Mouse (Mus musculus): ENCODE data around the gene Galnt10. TPM values are rescaled to one million over a fixed set of nuclear protein-coding genes. Genes with fewer than 3 reads are reported as not detected.

Gene Galnt10
- polyA plus RNA-seq, 1 experiment from 2014 or later: 13.0 TPM

DNA sequence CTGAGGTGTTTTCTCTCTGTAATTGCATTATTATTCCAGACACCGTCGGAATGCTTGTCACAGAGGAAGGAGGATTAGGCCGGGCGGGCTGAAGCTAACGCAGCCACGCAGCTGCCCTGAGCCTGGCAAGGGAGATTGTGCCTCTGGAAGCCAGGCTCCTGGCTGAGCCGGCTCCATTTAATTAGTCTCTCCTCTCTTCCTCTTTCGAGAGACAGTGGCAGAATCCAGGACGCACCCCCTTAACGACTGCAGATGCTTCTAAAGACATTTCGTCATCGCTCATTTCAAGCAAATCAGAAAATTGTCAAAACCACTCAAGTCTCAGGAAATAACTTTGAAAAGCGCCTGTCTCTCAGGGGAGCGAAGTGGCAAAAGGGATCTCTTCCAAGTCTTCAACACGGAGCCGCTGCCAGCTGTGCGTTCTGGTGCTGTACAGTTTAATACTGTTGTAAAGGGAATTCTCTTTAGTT lies 51.0 kb downstream of the Galnt10 start:
- no peaks in the 10 kb centered on the region for H3K36me3 ChIP-seq
- H3K27ac ChIP-seq (replicated peaks): peak overlapping the region; percentile 57
- ATAC-seq (ENCODE audit: low read depth): peak; percentile 48; the same call in 1 of the 2 replicates
- no peak overlapping the region for H3K9ac ChIP-seq
- H3K4me3 ChIP-seq: no peak overlapping the region
- H3K9me3 ChIP-seq: no peaks in the 10 kb centered on the region
- WGBS: 17% methylated on average over 17 of the region's 17 CpGs
- H3K27me3 ChIP-seq: peaks cover 35% of the 10 kb centered on the region
- peaks cover 44% of the 10 kb centered on the region for H3K4me1 ChIP-seq (replicated peaks)
- peak overlapping the region; percentile 39 for H3K4me2 ChIP-seq

DNA sequence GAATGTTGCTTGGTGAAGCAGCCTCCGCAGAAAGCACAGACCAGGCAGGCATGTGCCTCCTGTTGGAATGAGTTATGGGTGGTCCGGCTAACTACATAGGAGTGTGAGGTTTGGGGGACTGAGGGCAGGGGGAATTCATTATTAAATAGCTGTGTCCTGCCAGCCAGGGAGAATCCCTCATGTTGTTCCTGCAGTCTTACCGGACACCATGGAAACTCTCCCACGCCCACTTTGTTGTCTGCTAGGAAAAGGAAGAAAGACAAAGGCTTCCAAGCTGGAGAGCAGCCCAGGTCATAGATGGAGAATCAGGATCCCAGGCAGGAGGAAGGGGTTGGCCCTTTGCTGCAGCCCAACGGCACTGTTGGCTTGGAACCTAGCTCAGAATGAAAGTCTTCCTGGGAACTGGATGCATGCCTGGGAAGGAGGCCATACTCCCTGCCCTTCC lies 51.6 kb downstream of the Galnt10 start:
- Histone ChIP-seq H3K27me3 (peaks cover 35% of the 10 kb centered on the region), H3K9ac (peak overlapping the region; percentile 26; the same call in 1 of the 2 replicates), H3K27ac (replicated peaks) (peak overlapping the region; percentile 57; the same call in 1 of the 2 replicates), H3K36me3 (no peaks in the 10 kb centered on the region), H3K4me1 (replicated peaks) (peaks cover 47% of the 10 kb centered on the region), H3K9me3 (no peaks in the 10 kb centered on the region), H3K4me2 (peak overlapping the region; percentile 39), H3K4me3 (no peak overlapping the region)
- WGBS: 11% methylated on average over 5 of the region's 5 CpGs
- peak; percentile 86 for ATAC-seq (ENCODE audit: low read depth)

DNA sequence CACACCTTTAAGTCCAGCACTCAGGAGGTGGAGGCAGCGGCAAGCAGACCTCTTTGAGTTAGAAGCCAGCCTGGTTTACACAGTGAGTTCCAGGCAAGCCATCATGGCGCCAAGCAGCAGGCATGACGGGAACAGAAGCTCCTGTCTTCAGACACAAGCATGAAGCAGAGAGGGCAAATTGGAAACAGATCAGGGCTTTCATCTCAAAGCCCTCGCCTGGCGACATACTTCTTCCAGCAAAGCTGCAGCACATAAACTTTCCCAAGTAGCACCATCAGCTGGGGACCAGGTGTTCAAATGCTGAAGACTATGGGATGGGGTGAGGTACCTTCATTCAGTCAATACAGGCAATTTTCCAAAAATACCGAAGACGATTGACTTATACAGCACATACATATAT lies 54.9 kb downstream of the Galnt10 start:
- 93% methylated on average over 7 of the region's 7 CpGs for WGBS
- H3K36me3 ChIP-seq: no peaks in the 10 kb centered on the region
- no peak for ATAC-seq (ENCODE audit: low read depth)
- no peak overlapping the region for H3K27ac ChIP-seq (replicated peaks)
- no peak overlapping the region for H3K4me2 ChIP-seq
- no peak overlapping the region for H3K4me3 ChIP-seq
- H3K9ac ChIP-seq: no peak overlapping the region
- H3K4me1 ChIP-seq (replicated peaks): peaks cover 37% of the 10 kb centered on the region
- H3K9me3 ChIP-seq: no peaks in the 10 kb centered on the region
- H3K27me3 ChIP-seq: peaks cover 24% of the 10 kb centered on the region

DNA sequence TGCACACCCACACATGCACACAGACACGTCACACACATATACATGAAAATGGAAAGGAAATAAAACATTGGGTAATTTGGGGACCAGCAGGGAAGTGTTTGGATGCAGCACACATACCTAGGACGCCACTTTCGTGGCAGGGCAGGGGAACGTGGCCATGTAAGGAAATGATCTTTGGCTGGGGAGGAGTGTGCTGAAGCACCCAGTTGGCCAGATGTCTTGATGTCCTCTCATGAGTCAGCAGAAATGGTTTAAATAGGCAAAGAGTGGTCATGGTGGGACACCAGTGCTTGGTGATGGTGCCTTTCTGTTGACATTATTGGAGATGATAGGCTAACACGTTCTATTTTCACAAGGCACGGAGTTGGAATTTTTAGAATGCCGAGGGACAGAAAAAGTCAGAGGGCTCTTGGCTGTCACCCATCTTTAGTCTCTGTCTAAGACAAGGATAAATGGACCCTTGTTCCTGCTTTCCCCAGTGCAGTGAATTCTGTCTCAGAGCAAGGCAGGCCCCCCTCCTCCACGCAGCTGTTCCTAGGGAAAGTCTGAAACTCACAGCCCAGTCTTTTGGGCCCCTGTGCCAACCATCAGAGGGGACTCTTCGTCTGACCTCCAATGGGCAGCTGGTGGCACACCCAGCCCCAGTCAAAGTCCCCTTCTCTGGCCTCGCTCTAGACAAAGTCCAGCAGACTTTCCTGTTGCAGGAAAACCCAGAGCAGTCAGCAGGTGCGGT lies 56.1 kb downstream of the Galnt10 start:
- ATAC-seq (ENCODE audit: low read depth): no peak

DNA sequence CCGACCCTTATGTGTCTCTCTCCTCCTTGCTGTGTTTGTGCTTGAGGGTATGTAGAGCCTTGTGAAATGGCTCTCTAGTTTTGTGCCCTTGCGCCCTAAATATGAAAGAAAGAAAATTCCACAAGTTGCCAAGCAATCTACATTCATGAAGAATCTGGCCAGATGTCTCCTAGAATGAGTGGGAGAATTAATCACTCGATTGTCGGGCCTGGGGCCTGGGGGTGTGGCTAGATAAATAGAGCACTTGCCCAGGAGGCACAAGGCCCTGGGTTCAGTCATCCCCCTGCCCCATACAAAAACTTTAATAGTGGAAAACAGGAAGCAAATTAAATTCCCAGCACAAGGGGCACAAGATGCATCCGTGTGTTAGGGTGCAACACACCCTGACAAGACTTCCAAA lies 56.7 kb downstream of the Galnt10 start:
- Histone ChIP-seq H3K4me3 (no peak overlapping the region), H3K27me3 (peaks cover 24% of the 10 kb centered on the region), H3K27ac (replicated peaks) (no peak overlapping the region), H3K36me3 (no peaks in the 10 kb centered on the region), H3K9me3 (no peaks in the 10 kb centered on the region), H3K9ac (0 out of 2 replicates have a peak overlapping the region, but pooled peaks have one; percentile 3), H3K4me2 (no peak overlapping the region), H3K4me1 (replicated peaks) (peaks cover 21% of the 10 kb centered on the region)
- ATAC-seq (ENCODE audit: low read depth): no peak
- WGBS: 43% methylated on average over 5 of the region's 5 CpGs

More for the DNA sequence above, 56.1 kb downstream of the Galnt10 start:
- no peak overlapping the region for H3K4me3 ChIP-seq
- peaks cover 24% of the 10 kb centered on the region for H3K27me3 ChIP-seq
- H3K36me3 ChIP-seq: no peaks in the 10 kb centered on the region
- no peaks in the 10 kb centered on the region for H3K9me3 ChIP-seq
- no peak overlapping the region for H3K4me2 ChIP-seq
- peaks cover 27% of the 10 kb centered on the region for H3K4me1 ChIP-seq (replicated peaks)
- H3K9ac ChIP-seq: 0 out of 2 replicates have a peak overlapping the region, but pooled peaks have one; percentile 3
- 80% methylated on average over 11 of the region's 11 CpGs for WGBS
- H3K27ac ChIP-seq (replicated peaks): no peak overlapping the region

DNA sequence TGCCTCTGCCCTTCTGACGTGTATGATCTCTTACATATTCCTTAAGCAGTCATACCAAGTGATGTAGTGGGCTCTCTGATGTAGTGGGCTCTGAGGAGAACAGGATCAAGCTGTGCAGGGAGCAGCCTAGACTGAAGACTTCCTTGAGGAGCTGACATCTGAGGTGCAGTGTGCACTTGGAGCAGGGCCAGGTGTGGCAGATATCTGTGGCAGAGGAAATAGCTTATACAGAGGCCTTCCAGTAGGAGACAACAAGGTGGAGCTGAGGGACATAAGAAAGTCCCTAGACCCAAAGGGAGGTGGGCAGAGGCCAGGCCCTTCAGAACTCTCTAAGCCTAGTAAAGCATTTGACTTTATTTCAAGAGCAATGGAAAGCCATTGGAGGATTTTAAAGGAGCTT lies 61.4 kb downstream of the Galnt10 start:
- Histone ChIP-seq H3K4me1 (replicated peaks) (peaks cover 7% of the 10 kb centered on the region; the same call in 1 of the 2 replicates), H3K4me2 (no peak overlapping the region), H3K9ac (no peak overlapping the region), H3K36me3 (no peaks in the 10 kb centered on the region), H3K27ac (replicated peaks) (no peak overlapping the region), H3K27me3 (no peaks in the 10 kb centered on the region), H3K4me3 (no peak overlapping the region), H3K9me3 (no peaks in the 10 kb centered on the region)
- 100% methylated on average over 1 of the region's 1 CpGs for WGBS
- ATAC-seq (ENCODE audit: low read depth): no peak

DNA sequence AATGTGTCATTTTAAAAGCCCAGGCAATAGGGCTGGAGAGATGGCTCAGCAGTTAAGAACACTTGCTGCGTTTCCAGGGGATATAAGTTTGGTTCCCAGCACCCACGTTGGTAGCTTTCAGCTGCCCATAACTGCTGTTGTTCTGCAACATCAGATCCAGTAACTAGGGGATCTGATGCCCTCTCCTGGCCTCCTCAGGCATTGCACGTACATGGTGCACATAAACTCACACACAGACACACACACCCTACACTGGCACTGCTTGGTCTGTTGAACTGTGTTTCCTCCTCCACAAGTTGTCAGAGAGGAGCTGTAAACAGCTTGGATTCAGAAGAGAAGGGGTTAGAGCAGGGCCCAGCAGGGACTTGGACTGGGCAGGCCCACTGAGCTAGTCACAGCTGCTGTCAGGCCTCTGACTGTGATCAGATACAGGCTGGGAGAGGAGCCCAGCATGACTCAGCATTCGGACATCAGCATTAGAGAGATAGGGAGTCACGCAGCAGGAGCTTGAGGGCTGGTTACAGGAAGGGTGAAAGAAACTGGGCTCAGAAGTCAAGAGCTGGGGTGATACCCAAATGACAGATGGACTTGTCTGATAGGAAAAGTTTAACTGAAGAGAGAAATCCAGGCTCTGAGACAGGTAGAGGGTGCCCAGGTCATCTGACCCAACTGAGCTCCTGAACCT lies 62.0 kb downstream of the Galnt10 start:
- Histone ChIP-seq H3K9ac (no peak overlapping the region), H3K27me3 (no peaks in the 10 kb centered on the region), H3K4me1 (replicated peaks) (peaks cover 1% of the 10 kb centered on the region; the same call in 1 of the 2 replicates), H3K36me3 (no peaks in the 10 kb centered on the region), H3K4me2 (no peak overlapping the region), H3K4me3 (no peak overlapping the region), H3K27ac (replicated peaks) (no peak overlapping the region), H3K9me3 (no peaks in the 10 kb centered on the region)
- WGBS: 96% methylated on average over 5 of the region's 5 CpGs
- ATAC-seq (ENCODE audit: low read depth): no peak

DNA sequence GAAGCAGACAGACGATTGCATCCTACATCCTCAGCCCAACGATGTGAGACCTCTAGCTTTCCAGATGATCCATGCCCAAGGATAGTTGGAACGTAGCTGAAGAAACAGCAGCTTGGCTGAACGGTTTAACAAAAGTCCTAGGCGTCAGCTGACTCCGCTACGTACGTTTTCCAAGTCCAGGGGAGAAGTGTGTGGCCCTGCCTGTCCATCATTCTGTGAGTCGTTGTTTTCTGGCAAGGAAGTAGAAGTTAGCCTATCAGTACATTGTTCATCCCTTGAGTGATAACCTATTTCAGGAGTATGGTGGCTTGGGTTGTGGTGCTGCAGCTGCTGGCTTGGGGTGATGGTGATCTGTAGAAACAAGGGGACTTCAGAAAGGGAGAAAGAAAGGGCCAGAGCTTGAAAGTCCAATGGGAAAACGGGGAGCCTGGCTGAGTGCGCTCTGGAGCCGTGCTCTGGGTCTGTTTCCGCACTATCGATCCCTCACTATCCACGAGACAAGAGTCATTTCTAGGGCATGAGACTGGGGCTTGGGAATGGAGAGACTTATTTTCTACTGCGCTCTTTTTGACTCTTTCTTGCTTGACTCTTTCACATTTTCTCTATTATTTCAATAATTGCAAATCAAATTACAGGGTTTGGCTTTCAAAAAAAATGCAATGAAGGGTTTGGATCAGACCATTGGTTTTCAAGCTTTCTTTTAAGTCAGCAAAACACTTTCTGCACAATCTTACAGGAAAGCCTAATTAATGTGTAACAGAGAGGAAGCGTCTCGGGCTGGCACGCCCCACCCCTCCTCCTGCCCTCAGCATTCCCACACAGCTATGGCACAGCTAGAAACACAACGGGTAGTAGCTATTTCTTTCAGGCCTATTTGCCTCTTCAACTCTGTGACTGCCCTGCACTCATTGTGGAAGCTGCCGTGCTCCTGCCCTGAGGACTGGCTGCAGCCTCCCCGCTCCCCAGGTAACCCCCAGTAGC lies 63.2 kb downstream of the Galnt10 start:
- H3K9ac ChIP-seq: no peak overlapping the region
- no peak overlapping the region for H3K4me3 ChIP-seq
- no peaks in the 10 kb centered on the region for H3K36me3 ChIP-seq
- ATAC-seq (ENCODE audit: low read depth): no peak
- no peak overlapping the region for H3K4me2 ChIP-seq
- H3K9me3 ChIP-seq: no peaks in the 10 kb centered on the region
- 85% methylated on average over 22 of the region's 22 CpGs for WGBS
- H3K27me3 ChIP-seq: no peaks in the 10 kb centered on the region
- H3K27ac ChIP-seq (replicated peaks): no peak overlapping the region
- no peaks in the 10 kb centered on the region for H3K4me1 ChIP-seq (replicated peaks)

DNA sequence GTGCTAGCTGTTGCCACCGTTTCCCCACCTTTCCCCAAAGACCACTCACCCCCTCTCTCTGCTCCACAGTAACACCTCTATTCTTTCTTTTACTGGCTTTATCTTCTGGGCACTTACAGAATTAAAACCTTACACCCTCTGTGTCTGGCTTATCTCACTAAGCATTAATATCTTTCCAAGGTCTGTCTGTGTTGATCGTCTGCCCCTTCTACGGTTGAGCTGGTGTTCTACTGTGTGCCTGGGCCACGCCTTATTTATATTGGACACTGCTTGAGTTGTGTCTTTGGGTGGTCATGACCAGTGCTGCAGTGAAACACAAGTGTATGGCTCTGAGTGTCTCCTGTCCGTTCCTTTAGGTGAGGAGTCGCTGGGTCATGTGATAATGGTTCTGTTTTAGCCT lies 68.7 kb downstream of the Galnt10 start:
- H3K9me3 ChIP-seq: no peaks in the 10 kb centered on the region
- no peaks in the 10 kb centered on the region for H3K36me3 ChIP-seq
- H3K4me3 ChIP-seq: no peak overlapping the region
- H3K9ac ChIP-seq: no peak overlapping the region
- H3K27ac ChIP-seq (replicated peaks): no peak overlapping the region
- 91% methylated on average over 6 of the region's 6 CpGs for WGBS
- no peak overlapping the region for H3K4me2 ChIP-seq
- H3K27me3 ChIP-seq: no peaks in the 10 kb centered on the region
- no peaks in the 10 kb centered on the region for H3K4me1 ChIP-seq (replicated peaks)
- no peak for ATAC-seq (ENCODE audit: low read depth)

DNA sequence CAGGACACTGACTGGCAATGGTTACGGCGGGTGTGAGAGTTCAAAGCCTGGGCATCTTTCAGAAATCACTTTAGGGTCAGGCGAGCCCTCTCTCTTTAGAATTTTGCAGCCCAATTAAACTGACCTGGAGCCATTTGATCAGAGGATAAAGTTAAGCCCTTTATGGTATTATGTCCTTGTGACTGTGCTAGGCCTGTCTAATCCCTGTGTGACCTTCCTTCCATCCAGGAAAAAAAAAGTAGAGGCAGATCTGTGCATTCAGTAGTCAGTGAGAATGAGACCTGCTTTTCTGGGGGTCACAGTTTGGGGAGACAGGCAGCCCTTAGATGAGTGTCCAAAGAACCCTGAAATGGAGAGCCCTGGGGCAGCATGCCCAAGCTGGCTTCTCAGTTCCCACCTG lies 71.5 kb downstream of the Galnt10 start:
- Histone ChIP-seq H3K27me3 (no peaks in the 10 kb centered on the region), H3K27ac (replicated peaks) (no peak overlapping the region), H3K9ac (no peak overlapping the region), H3K4me3 (no peak overlapping the region), H3K36me3 (no peaks in the 10 kb centered on the region), H3K4me1 (replicated peaks) (peaks cover 6% of the 10 kb centered on the region; the same call in 1 of the 2 replicates), H3K9me3 (no peaks in the 10 kb centered on the region), H3K4me2 (no peak overlapping the region)
- 65% methylated on average over 3 of the region's 3 CpGs for WGBS
- ATAC-seq (ENCODE audit: low read depth): no peak

DNA sequence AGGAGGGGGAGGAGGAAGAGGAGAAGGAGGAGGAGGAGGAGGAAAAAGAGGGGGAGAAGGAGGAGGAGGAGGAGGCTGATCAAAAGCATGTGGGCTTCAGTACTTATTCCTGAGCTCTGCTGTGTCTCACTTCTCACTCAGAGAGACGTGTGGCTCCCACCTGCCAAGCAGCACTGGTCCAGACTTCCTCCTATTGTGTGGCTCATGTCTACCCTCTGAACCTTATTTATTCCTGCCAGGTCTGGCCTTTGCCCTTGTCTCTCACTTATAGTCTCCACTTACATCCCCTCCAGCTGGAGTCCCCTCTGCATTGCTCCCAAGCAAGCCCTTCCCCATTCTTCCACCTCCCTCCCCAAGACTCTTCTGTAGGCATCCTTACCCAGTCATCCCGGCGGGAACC lies 72.2 kb downstream of the Galnt10 start:
- Histone ChIP-seq H3K9ac (no peak overlapping the region), H3K9me3 (no peaks in the 10 kb centered on the region), H3K4me2 (no peak overlapping the region), H3K27me3 (no peaks in the 10 kb centered on the region), H3K4me1 (replicated peaks) (peaks cover 6% of the 10 kb centered on the region; the same call in 1 of the 2 replicates), H3K27ac (replicated peaks) (no peak overlapping the region), H3K4me3 (no peak overlapping the region), H3K36me3 (no peaks in the 10 kb centered on the region)
- ATAC-seq (ENCODE audit: low read depth): no peak
- 81% methylated on average over 3 of the region's 3 CpGs for WGBS
